Mouse (Mus musculus) MEL (cell line): ENCODE results near the gene Rhbdl1.

Source experiments
- CTCF ChIP-seq, 3 experiments: IDR thresholded peaks in 2 of 3; conservative IDR thresholded peaks in 1 of 3; 2 replicates each; pipeline ENCODE4 v1.5.1; 2011 to 2012; ENCODE audit warnings: low read length in 3 of 3, low read depth in 2 of 3, mild to moderate bottlenecking in 2 of 3, improper control_type of control experiment in 1 of 3, inconsistent platforms in 1 of 3, mixed read lengths in 1 of 3, moderate library complexity in 1 of 3; ENCODE audit not compliant: control insufficient read depth in 1 of 3, insufficient read depth in 1 of 3, poor library complexity in 1 of 3, severe bottlenecking in 1 of 3
- MYC ChIP-seq: IDR thresholded peaks from 2 replicates; pipeline ENCODE4 v1.6.1; 2011; ENCODE audit warnings: low read depth, mild to moderate bottlenecking, low read length, improper control_type of control experiment, moderate library complexity
- POLR2A ChIP-seq, 2 experiments: IDR thresholded peaks; 2 replicates each; pipeline ENCODE4 v1.6.1; 2011 to 2012; ENCODE audit warnings: low read length in 2 of 2, mild to moderate bottlenecking in 2 of 2, control low read depth in 1 of 2, improper control_type of control experiment in 1 of 2, low read depth in 1 of 2, moderate library complexity in 1 of 2; ENCODE audit not compliant: control insufficient read depth in 1 of 2, insufficient read depth in 1 of 2, poor library complexity in 1 of 2
- ZMIZ1 ChIP-seq: IDR thresholded peaks from 2 replicates; pipeline ENCODE4 v1.6.1; 2012; ENCODE audit warnings: low read depth, mild to moderate bottlenecking, inconsistent platforms, low read length, improper control_type of control experiment, moderate library complexity

DNA sequence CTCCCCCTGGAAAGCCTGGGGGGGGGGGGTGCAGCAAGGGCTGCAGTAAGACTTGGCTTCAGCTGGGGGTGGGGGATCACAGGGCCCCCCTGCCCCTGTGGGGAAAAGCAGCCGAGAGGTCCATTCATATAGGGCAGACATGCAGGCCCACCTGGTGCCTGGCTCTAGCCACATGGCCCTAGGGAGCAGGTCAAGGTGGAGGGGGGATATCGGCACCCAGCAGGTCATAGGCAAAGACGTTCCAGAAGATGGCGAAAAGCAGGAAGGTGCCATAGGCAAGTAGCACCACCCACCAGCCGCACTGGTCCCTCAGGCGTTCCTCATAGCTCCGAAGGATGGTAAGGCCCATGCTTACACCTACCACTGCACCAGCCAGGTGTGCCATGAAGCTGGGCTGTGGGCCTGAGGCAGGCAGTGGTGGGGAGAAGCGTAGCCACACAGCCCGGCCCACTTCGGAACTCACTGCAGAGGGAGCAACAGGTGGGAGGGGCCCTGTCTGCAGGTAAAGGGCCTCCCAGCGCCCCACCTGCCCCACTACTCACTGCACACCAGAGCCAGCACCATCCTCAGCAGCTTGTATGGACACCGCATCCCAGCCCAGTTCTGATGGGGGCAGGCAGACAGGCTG is 2.4 kb downstream of the Rhbdl1 start:
- TF ChIP-seq POLR2A (IDR thresholded peaks at IDR 0.05; ENCODE audit: control insufficient read depth in 1 of 2, insufficient read depth in 1 of 2, low read depth in 1 of 2, low read length in 2 of 2, poor library complexity in 1 of 2) (no peak; a peak in 1 of 4 replicates), CTCF (IDR thresholded peaks at IDR 0.05 in 2 of 3, conservative IDR thresholded peaks at IDR 0.05 in 1 of 3; ENCODE audit: control insufficient read depth in 1 of 3, insufficient read depth in 1 of 3, low read depth in 2 of 3, low read length in 3 of 3, poor library complexity in 1 of 3, severe bottlenecking in 1 of 3) (no peak), MYC (no peak), ZMIZ1 (no peak)
